In the genomic region with DNA sequence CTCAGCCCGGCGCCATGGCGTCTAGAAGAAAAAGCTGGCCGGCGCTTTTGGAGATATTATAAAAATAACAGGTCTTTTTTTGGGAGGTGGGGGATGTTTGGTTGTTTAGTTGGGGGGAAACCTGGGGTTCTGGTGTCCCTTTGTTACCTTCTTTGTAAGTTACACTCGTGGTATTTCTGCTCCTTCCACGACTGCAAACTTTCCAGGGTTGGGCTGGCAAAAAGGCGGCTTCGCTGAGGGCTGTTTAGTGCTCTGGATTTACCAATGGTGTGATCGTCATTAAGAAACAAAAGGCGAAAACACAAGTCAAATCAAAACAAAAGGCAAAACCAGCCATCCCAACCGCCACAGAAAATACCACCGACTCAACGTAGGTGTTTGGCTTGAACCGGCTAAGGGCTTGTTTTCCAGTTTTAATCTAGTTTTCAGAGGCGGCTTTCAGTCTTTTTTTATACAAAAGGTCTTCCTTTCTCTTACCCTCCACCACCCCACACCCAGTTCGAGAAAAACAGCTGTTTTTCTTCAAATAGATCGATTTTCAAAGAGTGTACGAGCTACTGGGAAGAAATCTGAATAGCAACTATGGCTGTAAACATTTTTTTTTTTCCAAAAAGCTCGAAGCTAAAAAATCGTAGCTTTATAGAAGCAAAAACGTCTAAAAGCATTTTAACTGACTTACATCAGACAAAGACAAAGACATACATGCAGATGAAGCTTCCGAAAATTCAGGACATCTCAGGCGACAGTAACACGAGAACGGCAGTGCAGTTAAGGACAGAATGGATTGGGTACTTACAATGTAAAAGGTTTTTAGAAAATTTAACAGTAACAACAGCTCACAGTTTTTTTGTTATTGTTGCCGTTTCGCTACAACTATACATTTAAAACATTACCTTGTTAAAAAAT, we compare ENCODE assay signal across 9 mouse cellular contexts. TPM values are rescaled to one million over a fixed set of nuclear protein-coding genes. Genes with fewer than 3 reads are reported as not detected.
DNase-seq lines count a peak whose midpoint lies in the region; ATAC-seq and TF ChIP-seq lines count a peak whose summit lies in the region.
"Had no signal": no experiment of that assay in that cellular context is flagged by ENCODE, and none has a peak within 500 bp of the region (broad histone marks: within the 10 kb centered on the region; RNA-seq: fewer than 3 reads in every experiment).

No protein-coding gene starts in this region.

- TF ChIP-seq CTCF in cerebellum, adult 2 months (IDR thresholded peaks at IDR 0.05; ENCODE audit: borderline replicate concordance, insufficient read depth, low read depth, low read length): no peak
- no peak for TF ChIP-seq CTCF in MEL (IDR thresholded peaks at IDR 0.05 in 2 of 3, conservative IDR thresholded peaks at IDR 0.05 in 1 of 3; ENCODE audit: control insufficient read depth in 1 of 3, insufficient read depth in 1 of 3, low read depth in 2 of 3, low read length in 3 of 3, poor library complexity in 1 of 3, severe bottlenecking in 1 of 3)

- H3K4me1 ChIP-seq in cerebellum, adult 2 months (ENCODE audit: control insufficient read depth, insufficient read depth, low read length): peaks cover 26% of the 10 kb centered on the region
- peaks cover 3 to 19% of the 10 kb centered on the region in 2 experiments; a peak in 3 of 4 replicates for H3K4me1 ChIP-seq in MEL (ENCODE audit: control insufficient read depth in 1 of 2, insufficient read depth in 2 of 2, low read length in 2 of 2)
- H3K4me1 ChIP-seq in forebrain, embryonic 14.5 days (ENCODE audit: control insufficient read depth, insufficient read depth, low read length): peaks cover 33% of the 10 kb centered on the region
- peaks cover 55% of the 10 kb centered on the region for H3K4me1 ChIP-seq in kidney, embryonic 15.5 days
- H3K4me1 ChIP-seq in midbrain, embryonic 14.5 days (ENCODE audit: control insufficient read depth, insufficient read depth, low read length): peaks cover 41% of the 10 kb centered on the region

- no peak for TF ChIP-seq POLR2A in cerebellum, adult 2 months (IDR thresholded peaks at IDR 0.05; ENCODE audit: borderline replicate concordance, insufficient read depth, low read length)
- TF ChIP-seq POLR2A in MEL (IDR thresholded peaks at IDR 0.05; ENCODE audit: control insufficient read depth in 1 of 2, insufficient read depth in 1 of 2, low read depth in 1 of 2, low read length in 2 of 2, poor library complexity in 1 of 2): peak in 1 of 2 experiments; percentile 39; a peak in 1 of 4 replicates

- peak overlapping the region; percentile 90 for H3K4me2 ChIP-seq in forebrain, embryonic 14.5 days (ENCODE audit: low read length)
- H3K4me2 ChIP-seq in kidney, embryonic 15.5 days: peak overlapping the region; percentile 99
- H3K4me2 ChIP-seq in midbrain, embryonic 14.5 days (ENCODE audit: low read length): peak overlapping the region; percentile 100

- peaks cover 0 to 14% of the 10 kb centered on the region in 2 experiments; a peak in 3 of 4 replicates for H3K36me3 ChIP-seq in MEL (ENCODE audit: control insufficient read depth in 1 of 2, insufficient read depth in 2 of 2, low read length in 2 of 2)
- H3K36me3 ChIP-seq in forebrain, embryonic 14.5 days (ENCODE audit: control insufficient read depth, insufficient read depth, low read length): peaks cover 21% of the 10 kb centered on the region
- H3K36me3 ChIP-seq in kidney, embryonic 15.5 days: peaks cover 3% of the 10 kb centered on the region; the same call in 1 of the 2 replicates
- H3K36me3 ChIP-seq in midbrain, embryonic 14.5 days (ENCODE audit: control insufficient read depth, insufficient read depth, low read length): peaks cover 28% of the 10 kb centered on the region

- no peak for ATAC-seq in forebrain, embryonic 14.5 days
- no peak for ATAC-seq in kidney, embryonic 15.5 days (replicated peaks; ENCODE audit: low FRiP score)
- ATAC-seq in midbrain, embryonic 14.5 days (ENCODE audit: low FRiP score, low TSS enrichment): no peak
- no peak for ATAC-seq in frontal cortex, adult (ENCODE audit: low TSS enrichment)
- no peak for ATAC-seq in erythroid progenitor cell, adult 5-6 weeks (replicated peaks; ENCODE audit: low FRiP score, poor library complexity, severe bottlenecking)
- ATAC-seq: Patski had no signal

- no peak for TF ChIP-seq RAD21 in MEL (IDR thresholded peaks at IDR 0.05; ENCODE audit: low read depth, low read length)

- no peaks in the 10 kb centered on the region for H3K27me3 ChIP-seq in cerebellum, adult 2 months (ENCODE audit: control insufficient read depth, insufficient read depth, low read length)
- no peaks in the 10 kb centered on the region for H3K27me3 ChIP-seq in MEL (ENCODE audit: control insufficient read depth in 1 of 2, insufficient read depth in 2 of 2, low read length in 2 of 2)
- no peaks in the 10 kb centered on the region for H3K27me3 ChIP-seq in forebrain, embryonic 14.5 days (replicated peaks; ENCODE audit: control insufficient read depth, insufficient read depth, low read length)
- no peaks in the 10 kb centered on the region for H3K27me3 ChIP-seq in kidney, embryonic 15.5 days
- H3K27me3 ChIP-seq in midbrain, embryonic 14.5 days (ENCODE audit: control insufficient read depth, insufficient read depth, low read length): no peaks in the 10 kb centered on the region
- H3K27me3 ChIP-seq: Patski had no signal

- H3K79me2 ChIP-seq in MEL (ENCODE audit: control insufficient read depth, insufficient read depth, low read length, poor library complexity): peaks cover 74% of the 10 kb centered on the region

- peak overlapping the region; percentile 100 for H3K27ac ChIP-seq in cerebellum, adult 2 months (ENCODE audit: insufficient read depth, low read length)
- peak overlapping the region; percentile 100 for H3K27ac ChIP-seq in MEL (ENCODE audit: control insufficient read depth, low read depth, low read length)
- H3K27ac ChIP-seq in forebrain, embryonic 14.5 days (ENCODE audit: low read depth, low read length): peak overlapping the region; percentile 100
- H3K27ac ChIP-seq in kidney, embryonic 15.5 days: peak overlapping the region; percentile 100
- H3K27ac ChIP-seq in midbrain, embryonic 14.5 days (replicated peaks; ENCODE audit: low read depth, low read length): peak overlapping the region; percentile 100

- no peak; a peak in 1 of 4 replicates for TF ChIP-seq EP300 in MEL (IDR thresholded peaks at IDR 0.05; ENCODE audit: low read depth in 1 of 2, low read length in 2 of 2)

- WGBS in cerebellum, adult 2 months: 2% methylated on average over 28 of the region's 28 CpGs
- WGBS in forebrain, embryonic 14.5 days: under 1% methylated on average over 28 of the region's 28 CpGs
- under 1% methylated on average over 28 of the region's 28 CpGs for WGBS in kidney, embryonic 15.5 days
- WGBS in midbrain, embryonic 14.5 days: under 1% methylated on average over 28 of the region's 28 CpGs

- H3K9ac ChIP-seq in MEL (ENCODE audit: control insufficient read depth, low read depth, low read length, poor library complexity, severe bottlenecking): peak overlapping the region; percentile 98
- H3K9ac ChIP-seq in forebrain, embryonic 14.5 days (ENCODE audit: low read length): peak overlapping the region; percentile 100
- peak overlapping the region; percentile 84 for H3K9ac ChIP-seq in kidney, embryonic 15.5 days
- H3K9ac ChIP-seq in midbrain, embryonic 14.5 days (replicated peaks; ENCODE audit: low read length): peak overlapping the region; percentile 100

- DNase-seq in cerebellum, adult 2 months: peak; percentile 51 to 62
- DNase-seq in cerebellum, adult 9-11 months: no peak
- peak; percentile 70 for DNase-seq in MEL (ENCODE audit: low read depth, low spot score)
- DNase-seq in forebrain, embryonic 14.5 days (ENCODE audit: low spot score): peak; percentile 67
- DNase-seq in midbrain, embryonic 14.5 days: peak; percentile 70

- no peaks in the 10 kb centered on the region for H3K9me3 ChIP-seq in MEL (replicated peaks; ENCODE audit: insufficient read depth, low read length)
- H3K9me3 ChIP-seq in forebrain, embryonic 14.5 days (replicated peaks; ENCODE audit: control insufficient read depth, low read length): no peaks in the 10 kb centered on the region
- no peaks in the 10 kb centered on the region for H3K9me3 ChIP-seq in kidney, embryonic 15.5 days (replicated peaks)
- H3K9me3 ChIP-seq in midbrain, embryonic 14.5 days (ENCODE audit: control insufficient read depth, low read length): no peaks in the 10 kb centered on the region

- peak overlapping the region; percentile 84 for H3K4me3 ChIP-seq in cerebellum, adult 2 months (replicated peaks; ENCODE audit: insufficient read depth, low read depth, low read length)
- H3K4me3 ChIP-seq in MEL (ENCODE audit: control insufficient read depth in 1 of 2, insufficient read depth in 1 of 2, low read depth in 2 of 2, low read length in 2 of 2): peak overlapping the region; percentile 78 to 81
- H3K4me3 ChIP-seq in forebrain, embryonic 14.5 days (ENCODE audit: low read depth, low read length): peak overlapping the region; percentile 94
- H3K4me3 ChIP-seq in kidney, embryonic 15.5 days (replicated peaks): peak overlapping the region; percentile 65
- peak overlapping the region; percentile 91 for H3K4me3 ChIP-seq in midbrain, embryonic 14.5 days (replicated peaks; ENCODE audit: low read depth, low read length)

RNA-seq across cellular contexts. Expression of gene Setd1b, which starts 2.0 kb away (rescaled TPM):
- 14.9 and 17.0 TPM in 2 replicates for polyA plus RNA-seq in cerebellum, adult 2 months (2012; rRNA removed)
- 3.0 and 4.1 TPM in 2 replicates for total RNA-seq in MEL (2012; rRNA removed)
- polyA plus RNA-seq in MEL (2012; ENCODE audit: insufficient read depth in 1 of 2, insufficient read length in 2 of 2, low read depth in 1 of 2, low replicate concordance in 2 of 2, missing spikeins in 1 of 2): 10 to 100 TPM in 1 of 2 experiments, not detected in 1; 23.5 TPM
- polyA plus RNA-seq in forebrain, embryonic 14.5 days (2014; fragmentation: Nextera tagmentation; extraction: Ambion mirVana): 8.6 and 11.6 TPM in 2 replicates
- polyA plus RNA-seq in kidney, embryonic 15.5 days (2015; fragmentation: Nextera tagmentation; extraction: Ambion mirVana): 11.0 and 11.1 TPM in 2 replicates
- 14.2 and 15.0 TPM in 2 replicates for polyA plus RNA-seq in midbrain, embryonic 14.5 days (2014; fragmentation: Nextera tagmentation; extraction: Ambion mirVana)
- 29.8 and 41.8 TPM in 2 replicates for total RNA-seq in erythroid progenitor cell, adult 5-6 weeks (2015; ENCODE audit: low replicate concordance)
- total RNA-seq in erythroid progenitor cell, adult 5-6 weeks (2017; ENCODE audit: low replicate concordance): 20.2 and 23.0 TPM in 2 replicates

RNA-seq across cellular contexts. Expression of gene Rhof, which starts 7.5 kb away (rescaled TPM):
- 27.0 and 32.3 TPM in 2 replicates for polyA plus RNA-seq in cerebellum, adult 2 months (2012; rRNA removed)
- total RNA-seq in MEL (2012; rRNA removed): 2.5 and 4.1 TPM in 2 replicates
- 10 to 100 TPM in 1 of 2 experiments, not detected in 1; 10.4 TPM for polyA plus RNA-seq in MEL (2012; ENCODE audit: insufficient read depth in 1 of 2, insufficient read length in 2 of 2, low read depth in 1 of 2, low replicate concordance in 2 of 2, missing spikeins in 1 of 2)
- 6.8 and 10.5 TPM in 2 replicates for polyA plus RNA-seq in forebrain, embryonic 14.5 days (2014; fragmentation: Nextera tagmentation; extraction: Ambion mirVana)
- polyA plus RNA-seq in kidney, embryonic 15.5 days (2015; fragmentation: Nextera tagmentation; extraction: Ambion mirVana): 3.0 and 3.6 TPM in 2 replicates
- 7.1 and 8.9 TPM in 2 replicates for polyA plus RNA-seq in midbrain, embryonic 14.5 days (2014; fragmentation: Nextera tagmentation; extraction: Ambion mirVana)
- 1.7 and 3.2 TPM in 2 replicates for total RNA-seq in erythroid progenitor cell, adult 5-6 weeks (2015; ENCODE audit: low replicate concordance)
- total RNA-seq in erythroid progenitor cell, adult 5-6 weeks (2017; ENCODE audit: low replicate concordance): 1.4 and 7.7 TPM in 2 replicates

RNA-seq across cellular contexts. Expression of gene Psmd9, which starts 29.2 kb away (rescaled TPM):
- polyA plus RNA-seq in cerebellum, adult 2 months (2012; rRNA removed): 28.4 and 29.9 TPM in 2 replicates
- 28.4 and 32.0 TPM in 2 replicates for total RNA-seq in MEL (2012; rRNA removed)
- polyA plus RNA-seq in MEL (2012; ENCODE audit: insufficient read depth in 1 of 2, insufficient read length in 2 of 2, low read depth in 1 of 2, low replicate concordance in 2 of 2, missing spikeins in 1 of 2): 10 to 100 TPM in 1 of 2 experiments, not detected in 1; 54.6 TPM
- 52.5 and 63.5 TPM in 2 replicates for polyA plus RNA-seq in forebrain, embryonic 14.5 days (2014; fragmentation: Nextera tagmentation; extraction: Ambion mirVana)
- 82.5 and 90.5 TPM in 2 replicates for polyA plus RNA-seq in kidney, embryonic 15.5 days (2015; fragmentation: Nextera tagmentation; extraction: Ambion mirVana)
- polyA plus RNA-seq in midbrain, embryonic 14.5 days (2014; fragmentation: Nextera tagmentation; extraction: Ambion mirVana): 51.3 and 61.2 TPM in 2 replicates
- 27.2 and 48.7 TPM in 2 replicates for total RNA-seq in erythroid progenitor cell, adult 5-6 weeks (2015; ENCODE audit: low replicate concordance)
- 52.2 and 63.8 TPM in 2 replicates for total RNA-seq in erythroid progenitor cell, adult 5-6 weeks (2017; ENCODE audit: low replicate concordance)

RNA-seq across cellular contexts. Expression of gene Hpd, which starts 42.6 kb away (rescaled TPM):
- not detected in 2 replicates for polyA plus RNA-seq in cerebellum, adult 2 months (2012; rRNA removed)
- total RNA-seq in MEL (2012; rRNA removed): not detected in 2 replicates
- not detected for polyA plus RNA-seq in MEL (2012; ENCODE audit: insufficient read depth in 1 of 2, insufficient read length in 2 of 2, low read depth in 1 of 2, low replicate concordance in 2 of 2, missing spikeins in 1 of 2)
- polyA plus RNA-seq in forebrain, embryonic 14.5 days (2014; fragmentation: Nextera tagmentation; extraction: Ambion mirVana): not detected in 2 replicates
- polyA plus RNA-seq in kidney, embryonic 15.5 days (2015; fragmentation: Nextera tagmentation; extraction: Ambion mirVana): 0.99 and 1.5 TPM in 2 replicates
- not detected in 2 replicates for polyA plus RNA-seq in midbrain, embryonic 14.5 days (2014; fragmentation: Nextera tagmentation; extraction: Ambion mirVana)
- total RNA-seq in erythroid progenitor cell, adult 5-6 weeks (2015; ENCODE audit: low replicate concordance): not detected in 2 replicates
- not detected in 2 replicates for total RNA-seq in erythroid progenitor cell, adult 5-6 weeks (2017; ENCODE audit: low replicate concordance)
- polyA plus RNA-seq: Patski had no signal
